Mouse (Mus musculus) lung, postnatal 25 days (tissue): ENCODE results near the gene Kif1c.

ENCODE experiments used
- DNase-seq: peaks from one replicate; pipeline ENCODE4 v3.0.0; 2022; ENCODE audit warnings: low spot score

The Kif1c gene

DNA sequence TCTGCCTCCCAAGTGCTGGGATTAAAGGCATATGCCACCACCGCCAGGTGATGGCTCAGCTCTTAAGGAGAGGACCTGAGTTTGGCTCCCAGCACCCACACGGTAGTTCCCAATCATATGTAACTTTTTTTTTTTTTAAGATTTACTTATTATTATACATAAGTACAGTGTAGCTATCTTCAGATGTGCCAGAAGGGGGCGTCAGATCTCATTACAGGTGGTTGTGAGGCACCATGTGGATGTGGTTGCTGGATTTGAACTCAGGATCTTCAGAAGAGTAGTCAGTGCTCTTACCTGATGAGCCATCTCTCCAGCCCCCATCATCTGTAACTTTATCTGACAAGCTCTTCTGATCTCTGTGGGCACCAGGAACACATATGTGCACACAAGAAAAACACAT, 3.0 kb upstream of the Kif1c start:
- no peak for DNase-seq

GRCm38 (mm10) chr11:70699051-70699450, 1.3 kb upstream of the Kif1c start:
- DNase-seq: no peak

- DNase-seq: peak; percentile 65
These were observed 265 bp downstream of the Kif1c start for GRCm38 (mm10) chr11:70700613-70701012.

- no peak for DNase-seq
These were observed 1.0 kb downstream of the Kif1c start for GRCm38 (mm10) chr11:70701221-70701955.

DNA sequence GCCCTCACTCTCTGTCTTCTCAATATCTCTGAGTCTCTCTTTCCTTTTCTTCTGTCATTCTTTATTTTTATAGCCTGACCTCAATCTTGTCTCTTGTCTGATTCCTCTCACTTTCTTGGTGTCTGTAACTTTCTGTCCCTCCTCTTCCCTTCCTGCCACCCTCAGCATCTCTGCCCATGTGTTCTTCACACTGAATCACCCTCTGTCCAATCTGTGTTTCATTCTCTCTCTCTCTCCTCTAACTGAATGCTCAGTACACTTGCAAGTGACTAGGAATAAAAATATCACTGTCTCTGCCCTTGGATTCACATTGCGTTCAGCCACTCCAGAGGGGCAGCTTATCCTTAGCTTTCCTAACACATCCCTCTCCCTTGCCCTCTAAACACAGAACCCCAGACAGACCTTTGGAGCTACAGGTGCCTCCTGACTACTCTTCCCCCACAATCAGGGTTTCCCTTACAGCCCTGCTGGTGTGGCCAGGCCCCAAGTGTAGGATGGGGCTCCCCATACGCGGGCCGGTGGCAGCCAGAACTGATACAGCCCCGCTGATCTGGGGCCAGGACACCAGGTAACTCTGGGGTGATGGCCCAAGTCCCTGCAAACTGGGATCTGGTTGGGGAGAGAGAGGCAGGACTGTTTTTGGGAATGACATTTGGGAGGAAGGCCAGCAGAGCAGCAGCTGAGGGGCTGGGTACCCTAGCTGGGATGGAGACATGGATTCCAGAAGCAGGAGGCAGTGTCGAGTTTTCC, 1.8 kb downstream of the Kif1c start:
- DNase-seq: no peak

DNA sequence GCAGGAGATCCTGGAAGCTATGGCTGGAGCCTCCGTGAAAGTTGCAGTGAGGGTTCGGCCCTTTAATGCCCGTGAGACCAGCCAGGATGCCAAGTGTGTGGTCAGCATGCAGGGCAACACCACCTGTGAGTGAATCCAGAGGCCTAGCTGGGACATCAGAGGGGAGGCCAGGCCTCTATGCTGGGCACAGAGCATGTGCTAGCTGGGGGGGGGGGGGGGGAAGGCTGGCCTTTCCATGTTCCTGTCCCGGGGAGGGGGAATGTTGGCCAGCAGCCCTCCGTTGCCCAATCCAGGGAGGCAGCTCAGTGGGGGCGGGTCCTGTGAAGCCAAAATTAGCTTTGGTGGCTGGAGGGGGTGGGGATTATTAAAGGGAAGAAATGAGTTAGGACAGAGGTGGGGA, 2.4 kb downstream of the Kif1c start:
- peak; percentile 54 for DNase-seq

- no peak for DNase-seq
These were observed 5.8 kb downstream of the Kif1c start for GRCm38 (mm10) chr11:70706127-70706526.

DNA sequence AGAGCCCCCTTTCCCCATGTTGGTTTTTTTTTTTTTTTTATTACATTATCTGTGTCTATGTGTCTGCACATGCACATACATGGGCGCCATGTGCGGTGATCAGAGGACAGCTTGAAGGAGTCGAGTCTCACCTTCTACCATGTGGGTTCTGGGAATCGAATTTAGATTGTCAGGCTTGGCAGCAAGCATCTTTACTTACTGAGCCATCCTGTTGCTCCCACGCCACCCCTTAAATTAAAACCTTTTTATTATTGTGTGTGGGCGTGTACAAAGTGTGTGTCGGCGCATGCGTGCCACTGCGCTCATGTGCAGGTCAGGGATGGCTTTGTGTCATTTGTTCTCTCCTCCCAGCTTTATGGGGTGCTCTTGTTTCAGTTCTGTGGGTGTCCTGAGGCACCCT, 10.7 kb downstream of the Kif1c start:
- DNase-seq: no peak

- DNase-seq: no peak
These were observed 12.9 kb downstream of the Kif1c start for GRCm38 (mm10) chr11:70713222-70713621.

- no peak for DNase-seq
These were observed 15.5 kb downstream of the Kif1c start for GRCm38 (mm10) chr11:70715832-70716231.

DNA sequence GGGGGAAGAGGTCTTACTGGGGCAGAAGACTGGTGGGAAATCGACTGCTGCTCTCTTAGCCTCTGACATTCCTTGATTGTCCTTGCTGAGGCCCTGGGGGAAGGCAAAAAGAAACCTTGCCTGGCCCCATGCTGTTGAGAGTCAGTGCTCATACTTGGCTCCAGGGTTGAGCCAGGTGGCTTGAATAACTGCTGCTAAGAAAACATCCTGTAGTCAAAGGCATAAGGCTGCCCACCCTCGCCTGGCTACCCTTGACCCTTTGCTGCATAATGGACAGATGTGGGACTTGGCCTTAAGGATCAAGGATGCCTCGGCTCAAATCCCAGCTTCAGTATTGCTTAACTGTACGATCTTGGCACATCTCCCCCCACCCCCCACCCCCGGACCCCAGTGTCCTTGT, 18.1 kb downstream of the Kif1c start:
- DNase-seq: no peak

GRCm38 (mm10) chr11:70720567-70720966, 20.2 kb downstream of the Kif1c start:
- peak; percentile 50 for DNase-seq

DNA sequence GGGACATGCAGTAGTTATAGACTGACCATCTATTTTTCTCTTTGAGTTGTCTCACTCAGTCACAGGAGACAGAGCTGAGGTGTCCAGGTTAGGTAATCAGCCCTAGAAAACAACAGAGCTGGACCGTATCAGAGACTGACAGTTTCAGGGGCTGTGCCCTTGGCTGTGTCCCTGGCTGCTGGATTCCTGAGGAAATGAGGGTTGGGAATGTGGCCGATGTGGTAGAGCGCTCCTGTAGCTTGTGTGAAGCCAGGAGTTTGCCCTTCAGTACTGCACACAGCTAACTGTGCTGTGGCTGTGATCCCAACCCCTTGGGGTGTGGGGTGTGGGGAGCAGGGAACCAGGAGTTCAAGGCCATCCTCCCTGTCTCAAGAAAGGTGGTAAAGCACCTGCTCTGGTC, 20.7 kb downstream of the Kif1c start:
- DNase-seq: no peak

- DNase-seq: no peak
These were observed 24.4 kb downstream of the Kif1c start for GRCm38 (mm10) chr11:70724706-70725105.

DNA sequence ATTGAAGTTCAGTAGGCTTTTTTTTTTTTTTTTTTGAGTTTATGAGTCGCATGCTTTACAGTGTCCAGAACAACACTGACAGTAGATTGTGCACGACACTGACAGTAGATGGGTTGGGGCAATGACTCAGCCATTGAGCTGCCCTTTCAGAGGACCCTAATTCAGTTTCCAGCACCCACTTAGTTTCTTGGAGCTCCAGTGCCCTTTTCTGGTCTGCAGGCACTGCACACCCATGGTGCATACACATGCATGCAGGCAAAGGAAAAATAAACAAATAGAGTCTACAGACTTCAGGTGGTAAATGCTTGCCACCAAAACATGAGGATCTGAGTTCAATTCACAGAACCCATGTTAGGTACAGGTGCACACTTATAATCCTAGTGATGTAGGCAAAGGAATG, 26.2 kb downstream of the Kif1c start:
- no peak for DNase-seq

DNA sequence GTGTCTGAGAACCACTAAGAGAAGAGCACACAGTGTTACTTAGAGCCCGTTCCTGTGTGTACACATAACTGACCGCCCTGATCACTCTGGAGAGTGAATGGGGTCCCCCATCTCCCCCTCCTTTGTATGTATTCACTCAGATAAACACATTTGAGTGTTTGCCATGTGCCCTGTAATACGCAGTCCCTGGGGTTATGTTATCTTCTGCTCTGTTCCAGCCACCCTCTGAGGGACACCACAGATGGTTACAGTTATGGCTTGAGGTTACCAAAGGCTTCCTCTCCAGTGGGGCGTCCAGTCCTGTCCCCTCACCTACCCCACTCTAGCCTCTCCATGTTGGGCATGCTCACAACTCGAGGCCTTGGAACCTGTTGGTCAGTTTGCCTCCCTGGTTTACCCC, 27.0 kb downstream of the Kif1c start:
- DNase-seq: no peak

- DNase-seq: no peak
These were observed 30.2 kb downstream of the Kif1c start for GRCm38 (mm10) chr11:70730427-70731038.

GRCm38 (mm10) chr11:70731178-70731577, 30.8 kb downstream of the Kif1c start:
- DNase-seq: no peak

GRCm38 (mm10) chr11:70733256-70733655, 32.9 kb downstream of the Kif1c start:
- DNase-seq: no peak

DNA sequence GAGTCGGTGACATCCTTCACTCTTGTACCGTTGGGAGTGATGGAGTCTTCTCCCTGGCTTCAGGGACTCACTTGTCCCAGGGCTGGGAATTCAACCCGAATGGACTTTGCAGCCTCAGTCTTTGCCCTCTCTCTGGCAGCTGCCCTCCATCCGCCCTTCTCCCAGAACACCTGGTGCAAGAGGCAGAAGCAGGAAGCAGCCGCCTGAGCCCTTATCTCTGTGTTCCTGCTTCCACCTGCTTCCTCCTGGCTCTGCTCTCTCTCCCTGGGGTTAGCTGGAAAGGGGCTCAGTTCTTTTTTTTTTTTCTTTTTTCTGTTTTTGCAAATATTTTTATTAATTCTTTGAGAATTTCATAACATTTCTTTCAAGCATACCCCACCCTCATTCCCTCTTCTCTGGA, 37.4 kb downstream of the Kif1c start:
- DNase-seq: no peak

DNA sequence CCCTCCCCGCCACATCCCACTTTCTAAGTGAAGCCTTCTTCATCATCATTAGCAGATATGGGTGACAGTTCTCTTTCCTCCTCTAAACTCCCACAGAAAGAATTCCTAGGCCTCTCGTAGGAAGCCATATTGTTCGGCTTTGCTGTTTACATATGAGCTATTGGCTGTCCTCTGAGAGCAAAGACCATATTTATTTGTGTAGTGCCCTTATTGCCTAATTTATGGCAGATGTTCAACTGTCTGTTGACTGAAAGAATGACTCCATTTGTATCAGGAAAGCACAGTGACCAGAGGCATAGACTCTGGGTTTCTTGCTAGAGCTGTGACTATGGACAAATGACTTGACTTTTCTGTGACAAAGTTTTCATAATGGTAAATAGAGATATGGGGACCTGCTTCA, 41.3 kb downstream of the Kif1c start:
- no peak for DNase-seq

DNA sequence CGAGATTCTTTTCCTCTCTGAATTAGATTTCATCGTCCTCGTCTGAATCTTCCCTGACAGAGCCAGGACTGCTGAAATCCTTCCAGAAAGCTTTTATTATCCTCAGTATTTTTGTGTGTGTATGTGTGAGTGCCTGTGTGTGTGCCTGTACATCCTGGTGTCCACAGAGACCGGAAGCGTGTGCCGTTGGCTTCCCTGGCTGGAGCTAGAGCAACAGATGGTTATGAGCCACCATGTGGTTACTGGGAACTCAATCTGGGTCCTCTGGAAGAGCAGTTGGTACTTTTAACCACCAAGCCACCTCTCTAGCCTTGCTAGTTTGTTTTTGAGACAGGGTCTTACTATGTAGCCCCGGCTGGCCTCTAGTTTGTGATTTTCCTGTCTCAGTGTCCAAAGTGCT, 41.8 kb downstream of the Kif1c start:
- DNase-seq: no peak
